Mouse (Mus musculus): ENCODE results near the gene Endov. TPM values are rescaled to one million over a fixed set of nuclear protein-coding genes. Genes with fewer than 3 reads are reported as not detected.

Gene Endov
- total RNA-seq, 2 experiments from 2014 or later = 24.8 to 29.6 TPM

DNA sequence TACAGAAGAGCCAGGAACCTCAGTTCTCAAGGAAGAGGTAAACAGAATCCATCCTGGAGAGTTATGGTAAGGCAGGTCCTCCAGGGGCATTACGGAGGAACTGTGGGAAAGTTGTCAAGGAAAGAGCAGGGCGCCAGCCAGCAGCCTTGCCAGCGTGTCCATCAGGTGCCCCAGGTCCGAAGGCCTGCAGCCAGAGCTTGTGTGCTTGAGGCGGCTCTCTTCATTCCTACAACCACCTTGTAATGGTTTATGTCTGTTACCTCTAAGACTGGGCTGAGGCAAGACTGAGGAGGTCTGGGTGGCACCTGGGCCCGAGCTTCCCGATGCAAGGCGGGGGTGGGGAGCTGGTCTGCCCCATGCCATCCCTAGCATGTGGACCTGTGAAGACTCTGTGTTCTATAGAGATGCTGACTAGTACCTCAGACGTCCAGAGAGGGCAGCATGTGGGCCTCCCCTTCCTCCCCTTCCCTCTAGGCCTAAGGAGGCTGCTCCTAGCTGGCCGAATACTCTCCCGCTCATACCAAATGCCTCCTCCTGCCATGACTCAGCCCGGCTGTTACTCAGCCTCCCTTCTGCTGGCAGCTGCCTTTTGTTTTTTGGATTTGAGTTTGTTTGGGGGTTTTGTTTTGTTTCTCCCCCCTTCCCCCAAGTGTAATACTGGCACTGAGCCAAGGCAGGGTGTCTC is 25.7 kb downstream of the Endov start:
- DNase-seq (ENCODE audit: low spot score in 2 of 2) = no peak

DNA sequence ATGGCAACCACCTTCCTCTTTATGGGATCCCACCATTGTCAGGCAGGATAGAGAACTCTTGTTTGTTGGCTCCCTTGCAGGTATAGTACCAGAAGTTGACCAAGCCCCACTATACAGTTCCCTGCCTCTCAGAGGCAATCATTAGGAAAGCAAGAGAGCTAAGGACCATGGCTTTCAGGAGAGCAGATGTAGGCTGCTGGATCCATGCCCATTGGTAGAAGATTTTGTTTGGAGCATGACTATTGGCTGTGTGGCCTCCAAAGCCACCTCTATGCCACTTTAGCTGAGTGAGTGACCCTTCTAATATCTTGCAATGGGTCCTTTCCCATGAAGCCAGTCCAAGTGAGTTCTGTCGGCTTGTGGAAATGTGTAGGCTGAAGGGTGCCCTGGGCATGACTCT is 28.2 kb downstream of the Endov start:
- no peak for DNase-seq (ENCODE audit: low spot score in 2 of 2)

DNA sequence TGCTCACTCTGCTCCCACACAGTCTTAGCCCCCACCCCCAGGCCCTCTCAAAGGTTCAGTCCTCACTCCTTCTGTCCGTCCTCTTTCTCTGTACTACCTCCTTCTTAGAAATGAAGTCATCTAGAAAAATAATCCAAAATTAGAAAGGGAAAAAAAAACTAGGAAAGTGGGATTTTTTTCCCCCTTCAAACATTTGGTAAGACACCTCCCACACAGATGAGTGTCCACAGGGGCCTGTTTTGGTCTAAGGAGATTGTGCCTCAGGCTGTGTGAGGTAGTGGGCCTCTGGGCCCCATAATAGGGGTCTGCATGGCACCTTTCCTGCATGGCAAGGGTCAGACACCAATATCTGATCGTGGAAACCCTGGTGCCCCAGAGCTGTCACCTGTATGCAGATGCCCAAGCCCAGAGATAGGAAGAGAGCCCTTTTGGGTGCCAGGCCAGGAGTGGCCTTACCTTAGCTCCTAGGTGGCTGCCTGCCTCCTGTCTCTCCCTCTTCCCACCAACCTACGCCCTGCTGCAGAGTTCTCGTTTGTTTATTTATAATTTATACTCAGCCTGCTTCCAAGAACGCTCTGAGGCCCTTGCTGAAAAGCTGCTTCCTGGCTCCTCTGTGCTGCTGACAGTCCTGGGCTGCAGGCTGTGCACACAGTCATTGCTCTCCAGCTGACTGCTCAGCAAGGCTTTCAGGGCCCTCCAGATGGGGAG is 29.0 kb downstream of the Endov start:
- DNase-seq (ENCODE audit: low spot score in 2 of 2) = no peak

DNA sequence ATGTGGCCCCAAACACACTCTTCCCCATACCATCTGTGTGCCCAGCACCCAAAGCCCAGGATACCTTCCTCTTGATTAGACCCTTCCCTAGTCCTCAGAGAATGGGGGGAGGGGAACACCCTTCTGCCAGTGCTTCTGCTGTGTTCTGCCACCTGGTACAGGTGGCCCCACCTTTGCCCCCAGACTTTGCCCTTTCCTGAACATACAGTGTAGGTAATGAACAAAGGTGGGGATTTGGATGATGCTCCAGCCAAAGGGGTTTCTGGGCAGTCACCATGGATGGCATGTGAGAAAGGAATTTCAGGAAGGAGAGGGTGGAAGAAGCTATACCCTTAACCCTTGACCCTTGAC is 29.5 kb downstream of the Endov start:
- no peak for DNase-seq (ENCODE audit: low spot score in 2 of 2)

DNA sequence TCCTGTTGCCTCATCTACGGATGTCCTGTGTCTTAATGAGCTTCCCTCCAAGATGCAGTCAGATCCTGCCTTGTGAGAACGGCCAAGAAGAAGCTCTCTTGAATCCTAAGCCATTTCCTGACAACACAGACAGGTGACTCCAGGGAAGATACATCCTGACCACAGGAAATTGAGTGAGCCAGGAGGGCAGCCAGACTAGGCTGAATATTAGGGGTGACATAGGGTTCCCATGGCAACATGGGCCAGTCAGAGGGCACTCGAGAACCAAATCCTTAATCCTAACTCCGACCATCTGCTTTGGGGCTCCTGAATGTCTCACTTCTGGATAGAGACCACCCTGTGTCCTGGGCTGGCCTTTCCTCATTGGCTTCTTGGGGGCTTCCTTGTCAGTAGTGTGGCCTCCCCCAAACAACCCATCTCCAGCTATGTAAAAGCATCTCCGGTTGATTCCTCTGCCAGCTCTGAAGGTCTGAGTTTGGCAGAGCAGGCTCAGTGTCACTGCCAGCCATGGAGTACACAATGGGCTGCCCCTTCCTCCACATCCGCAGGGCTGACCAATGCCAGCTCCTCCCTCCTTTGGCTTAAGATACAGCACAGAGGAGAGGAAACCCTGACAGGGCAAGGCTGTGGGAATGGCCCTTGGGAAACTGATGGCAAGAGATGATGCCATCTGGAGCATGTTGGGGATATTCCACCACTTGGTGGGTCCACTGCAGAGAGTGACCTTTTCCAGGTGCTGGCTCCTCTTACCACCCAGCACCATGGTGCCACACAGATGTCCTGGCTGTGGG is 31.0 kb downstream of the Endov start:
- DNase-seq (ENCODE audit: low spot score in 2 of 2) = no peak

DNA sequence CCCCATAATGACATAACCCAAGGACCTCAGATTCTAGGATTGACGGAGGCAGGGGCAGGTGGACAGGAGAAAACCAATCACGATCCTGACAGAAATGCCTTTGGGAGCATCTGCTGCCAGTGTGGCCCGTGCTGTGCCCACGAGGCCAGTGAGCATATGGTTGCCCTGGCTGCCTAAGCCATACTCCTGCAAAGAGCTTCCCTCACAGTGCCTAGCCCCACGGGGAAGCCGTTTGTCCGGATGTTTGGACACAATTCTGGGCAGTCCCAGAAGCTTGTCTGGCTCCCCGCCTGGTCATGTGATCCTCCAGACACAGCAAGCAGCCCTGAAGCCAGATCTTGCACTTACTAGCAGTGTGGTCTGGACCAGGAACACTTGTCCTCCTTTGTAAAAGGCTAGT is 31.6 kb downstream of the Endov start:
- no peak for DNase-seq (ENCODE audit: low spot score in 2 of 2)

DNA sequence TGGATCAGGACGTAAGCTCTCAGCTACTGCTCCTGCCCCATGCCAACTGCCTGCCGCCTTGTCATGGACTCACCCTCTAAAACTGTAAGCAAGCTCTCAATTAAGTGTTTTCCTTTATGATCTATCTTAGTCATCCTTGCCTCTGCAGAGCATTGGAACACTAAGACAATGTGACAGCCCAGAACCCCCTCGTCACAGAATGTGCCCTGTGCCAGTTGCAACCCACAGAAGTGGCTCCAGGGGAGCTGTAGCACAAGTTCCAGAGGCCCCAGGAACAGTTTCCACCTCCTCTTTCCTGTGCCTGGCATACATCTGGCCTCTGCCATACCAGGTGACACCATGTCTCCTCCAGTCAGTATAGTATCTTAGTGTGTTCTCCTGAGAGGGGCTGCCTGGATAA is 32.2 kb downstream of the Endov start:
- no peak for DNase-seq (ENCODE audit: low spot score in 2 of 2)

DNA sequence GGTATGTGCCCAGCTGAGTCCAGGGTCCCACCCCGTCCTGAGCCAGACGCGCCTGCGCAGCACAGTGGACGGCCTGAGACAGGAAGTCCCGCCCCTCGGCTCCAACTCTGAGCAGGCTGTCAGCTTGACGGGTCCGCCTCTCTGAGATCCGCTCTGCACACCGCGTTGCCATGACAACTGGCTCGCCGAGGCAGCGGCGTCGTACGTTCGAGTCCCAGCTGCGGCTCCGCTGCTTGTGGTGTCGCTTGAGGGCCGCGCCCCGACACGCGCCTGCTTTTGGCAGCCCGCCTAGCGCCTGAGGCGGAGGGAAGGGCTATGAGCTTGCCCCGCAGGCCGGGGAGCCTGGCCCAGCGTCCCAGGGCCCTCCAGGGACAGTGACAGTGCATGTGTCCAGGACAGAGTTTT is 33.4 kb downstream of the Endov start:
- peak; percentile 77 to 82 for DNase-seq (ENCODE audit: low spot score in 2 of 2)

DNA sequence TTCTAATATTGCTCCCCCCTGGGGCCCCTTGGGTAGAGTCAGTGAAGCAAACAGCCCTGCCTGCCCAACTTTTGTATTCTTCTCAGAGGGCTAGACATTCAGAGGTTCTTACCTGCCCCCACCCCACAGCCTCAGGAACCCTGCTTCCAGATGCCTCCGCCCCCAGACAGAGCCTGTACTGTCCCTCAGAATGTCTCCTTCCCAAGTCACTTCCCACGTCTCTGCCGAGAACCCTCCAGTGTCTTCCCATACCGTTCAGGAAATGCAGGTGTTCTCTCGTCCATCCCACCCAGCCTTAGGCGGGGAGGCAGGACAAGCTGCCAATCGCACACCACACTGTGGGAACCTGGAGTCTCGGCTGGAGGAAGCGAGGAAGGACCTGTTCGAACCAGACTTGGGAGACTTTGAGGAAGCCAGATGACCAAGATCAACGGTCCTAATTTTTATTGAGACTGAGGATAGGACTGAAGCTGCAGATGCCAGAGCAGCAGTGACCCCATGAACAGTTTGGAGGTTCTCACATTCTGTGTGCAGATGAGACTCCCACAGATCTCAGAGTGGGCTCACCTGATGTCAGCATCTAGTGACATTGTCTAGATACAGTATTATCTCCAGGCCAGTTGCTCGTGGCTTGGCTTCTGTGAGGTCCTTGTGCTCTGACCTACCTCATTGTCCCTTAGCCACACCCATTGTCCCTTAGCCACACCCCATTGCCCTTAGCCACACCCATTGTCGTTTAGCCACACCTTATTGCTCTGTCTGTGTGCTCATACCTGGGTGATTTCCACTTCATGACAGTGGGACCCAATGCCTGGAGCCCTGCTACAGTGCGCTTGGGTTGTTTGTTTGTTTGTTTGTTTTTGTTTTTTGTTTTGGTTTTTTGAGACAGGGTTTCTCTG is 35.2 kb downstream of the Endov start:
- no peak for DNase-seq (ENCODE audit: low spot score in 2 of 2)

DNA sequence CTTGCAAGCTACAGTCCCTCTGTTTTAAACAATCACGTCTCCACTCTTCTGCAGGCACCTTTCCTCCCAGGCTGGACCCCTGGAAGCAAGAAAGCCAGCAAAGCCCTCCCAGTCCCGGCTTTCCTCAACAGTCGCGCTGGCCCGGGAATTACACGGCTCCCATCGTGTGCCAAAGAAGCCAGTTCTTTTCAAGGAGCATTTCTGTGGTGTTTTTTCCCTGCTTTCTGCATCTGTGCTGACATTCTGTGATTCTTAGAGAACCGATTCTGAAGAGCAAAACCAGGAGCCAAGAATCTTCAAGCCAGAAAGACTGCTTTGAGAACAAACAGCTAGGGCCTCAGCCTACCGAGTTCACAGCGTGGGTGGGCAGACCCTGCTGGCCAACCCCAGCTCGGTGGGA is 37.8 kb downstream of the Endov start:
- DNase-seq (ENCODE audit: low spot score in 2 of 2) = no peak

DNA sequence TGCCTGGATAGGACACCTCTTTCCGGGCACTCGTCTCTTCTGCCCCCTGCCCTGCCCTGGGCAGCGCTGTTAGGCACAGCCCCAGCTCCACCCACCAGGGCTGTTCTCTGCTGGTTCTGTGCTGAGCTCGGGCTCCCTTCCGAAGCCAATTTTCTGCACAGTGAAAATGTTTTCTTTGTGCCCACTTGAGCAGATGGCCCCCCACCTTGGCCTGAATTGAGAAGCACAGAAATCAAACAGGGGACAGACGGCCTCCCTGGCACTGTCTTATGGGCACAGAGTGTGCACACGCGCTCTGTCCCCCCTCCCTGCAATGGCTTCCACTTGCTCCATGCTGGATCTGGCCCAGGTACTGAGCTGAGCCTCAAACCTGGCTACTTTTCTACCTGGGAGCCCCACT is 41.3 kb downstream of the Endov start:
- DNase-seq (ENCODE audit: low spot score in 2 of 2) = peak in 1 of 2 experiments; percentile 52

DNA sequence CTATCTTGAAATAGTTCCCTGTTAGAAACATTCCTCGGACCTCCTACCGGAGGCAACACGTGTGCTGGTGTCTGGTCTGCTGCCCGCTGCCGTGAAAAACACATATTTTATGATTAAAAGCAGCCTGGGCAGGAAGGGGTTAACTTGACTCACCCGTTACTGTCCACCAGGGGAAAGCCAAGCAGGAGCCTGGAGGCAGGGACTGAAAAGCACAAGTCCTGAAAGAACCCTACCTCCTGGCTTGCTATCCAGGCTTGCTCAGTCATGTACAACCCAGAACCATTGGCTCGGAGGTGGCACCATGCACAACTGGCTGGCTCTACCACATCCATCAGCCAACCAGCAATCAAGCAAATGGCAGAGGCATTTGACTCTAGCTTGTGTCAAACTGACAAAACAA is 42.6 kb downstream of the Endov start:
- no peak for DNase-seq (ENCODE audit: low spot score in 2 of 2)

DNA sequence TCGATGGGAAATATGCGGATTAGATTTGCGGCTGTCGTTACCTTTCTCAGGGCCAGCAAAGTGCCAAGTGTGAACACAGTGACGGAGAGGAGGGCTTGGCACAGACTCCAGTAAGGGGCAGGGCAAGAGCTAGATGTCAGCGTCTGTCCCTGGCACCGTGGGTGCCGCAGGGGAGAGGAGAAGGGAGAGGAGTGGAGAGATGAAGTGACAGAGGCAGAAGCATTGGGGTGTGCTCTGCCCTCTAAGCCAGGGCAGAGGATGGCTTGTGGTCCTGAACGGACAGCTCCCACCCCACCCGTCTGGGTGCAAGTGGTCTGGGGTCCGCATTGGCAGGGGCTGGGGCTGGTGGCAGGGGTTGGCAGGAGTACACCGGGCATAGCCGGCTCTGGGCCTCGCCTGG is 48.8 kb downstream of the Endov start:
- no peak for DNase-seq (ENCODE audit: low spot score in 2 of 2)

DNA sequence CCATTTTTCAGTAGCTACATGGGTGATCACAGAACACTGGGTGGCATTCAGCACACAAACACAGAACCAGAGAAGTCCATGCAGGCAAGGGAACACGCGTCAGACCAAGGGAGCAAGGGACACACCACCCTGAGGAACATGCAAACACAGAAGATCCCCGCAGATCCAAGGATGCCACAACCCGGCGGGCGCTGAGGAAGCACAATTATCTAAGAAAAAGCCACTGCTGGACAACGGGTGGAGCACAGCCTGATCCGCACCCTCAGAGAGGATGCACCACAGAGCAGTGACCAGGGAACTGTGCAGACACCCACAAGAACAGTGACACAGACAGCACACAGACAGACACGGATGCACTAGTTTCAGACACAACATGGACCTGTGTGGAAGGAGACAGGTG is 49.4 kb downstream of the Endov start:
- DNase-seq (ENCODE audit: low spot score in 2 of 2) = no peak

DNA sequence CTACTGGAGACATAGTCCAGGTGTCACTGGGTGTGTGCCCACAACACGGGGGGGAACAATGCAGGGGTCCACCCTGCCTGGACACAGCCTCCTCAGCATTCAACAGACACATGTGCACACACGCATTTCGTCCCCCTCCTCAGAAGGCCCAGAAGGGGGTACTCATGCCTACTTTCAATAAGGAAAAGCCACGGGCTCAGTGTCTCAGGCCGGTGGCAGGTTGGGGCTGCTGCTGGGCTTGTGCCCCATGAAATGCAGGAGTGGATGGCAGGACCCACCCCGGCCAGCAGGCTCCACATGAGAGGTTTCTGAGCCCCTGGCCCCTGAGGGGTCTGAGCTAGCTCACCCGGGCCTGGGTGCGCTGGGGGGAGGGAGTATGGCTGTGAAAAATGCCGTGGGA is 49.9 kb downstream of the Endov start:
- no peak for DNase-seq (ENCODE audit: low spot score in 2 of 2)

DNA sequence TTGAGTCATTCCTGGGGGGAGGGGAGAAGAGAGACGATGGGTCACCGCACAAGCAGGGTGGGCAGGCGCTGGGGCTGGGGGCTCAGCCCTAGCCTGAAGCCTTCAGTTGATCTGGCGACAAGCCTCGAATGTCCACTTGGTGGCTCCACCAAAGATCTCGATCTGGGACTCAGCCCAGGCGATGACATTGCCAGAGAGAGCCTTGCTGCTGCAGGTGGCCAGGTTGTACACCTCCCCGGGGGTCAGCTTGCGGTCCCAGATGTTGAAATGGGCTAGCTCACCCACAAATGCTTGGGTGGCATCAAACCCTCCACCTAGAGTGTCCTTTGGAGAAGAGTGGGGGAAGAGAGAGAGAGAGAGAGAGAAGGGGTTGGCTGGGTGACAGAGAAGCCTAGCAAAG is 51.2 kb downstream of the Endov start:
- no peak for DNase-seq (ENCODE audit: low spot score in 2 of 2)

DNA sequence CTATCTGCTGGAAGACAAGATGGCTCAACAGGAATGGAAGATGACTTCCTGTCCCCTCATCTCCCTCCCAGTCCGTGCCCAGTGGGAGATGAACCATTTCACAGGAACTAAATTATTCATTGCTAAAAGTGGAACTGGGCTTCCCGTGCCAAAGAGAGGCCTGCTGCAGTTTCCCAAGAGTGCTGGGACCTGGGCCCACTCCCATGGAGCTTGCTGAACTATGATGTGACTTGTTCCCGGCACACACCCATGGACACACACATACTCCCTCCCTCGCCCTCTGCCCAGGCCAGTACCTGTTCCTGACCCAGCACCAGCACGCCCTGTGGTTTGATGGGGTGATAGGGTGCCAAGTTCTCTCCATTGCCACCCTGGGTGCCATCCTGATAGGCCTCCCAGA is 51.7 kb downstream of the Endov start:
- no peak for DNase-seq (ENCODE audit: low spot score in 2 of 2)

DNA sequence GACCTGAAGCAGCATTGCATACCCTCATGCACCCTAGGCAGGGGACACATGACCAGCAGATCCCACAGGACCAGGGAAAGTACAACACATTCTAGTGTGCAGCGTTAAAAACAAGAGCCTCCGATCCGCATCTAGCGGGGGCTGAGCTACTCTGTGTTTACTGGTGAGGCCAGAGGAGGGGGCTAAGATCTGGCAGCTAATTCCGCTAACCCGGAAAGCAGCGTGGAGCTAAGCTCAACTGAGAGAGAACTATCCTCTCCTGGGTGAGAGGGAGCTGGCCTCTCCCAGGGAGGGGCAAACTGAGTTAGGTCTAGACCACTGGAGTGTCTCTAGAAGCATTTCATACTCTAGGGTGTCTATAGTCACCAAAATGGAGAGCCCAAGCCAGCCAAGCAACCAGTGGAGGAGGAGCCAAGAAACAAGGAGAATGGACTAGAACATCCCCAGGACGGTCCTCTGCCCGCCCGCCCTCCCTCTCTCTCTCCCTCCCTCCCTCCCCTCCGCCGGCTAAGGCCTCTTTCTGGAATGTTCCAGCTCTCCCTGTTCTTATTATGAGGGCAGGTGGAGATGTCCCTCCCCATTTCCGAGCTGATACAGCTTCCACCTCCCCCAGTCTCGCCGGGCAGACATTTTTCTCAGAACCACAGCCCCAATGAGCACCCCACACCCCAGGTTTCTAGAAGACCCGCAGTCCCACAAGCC is 52.8 kb downstream of the Endov start:
- DNase-seq (ENCODE audit: low spot score in 2 of 2) = no peak

DNA sequence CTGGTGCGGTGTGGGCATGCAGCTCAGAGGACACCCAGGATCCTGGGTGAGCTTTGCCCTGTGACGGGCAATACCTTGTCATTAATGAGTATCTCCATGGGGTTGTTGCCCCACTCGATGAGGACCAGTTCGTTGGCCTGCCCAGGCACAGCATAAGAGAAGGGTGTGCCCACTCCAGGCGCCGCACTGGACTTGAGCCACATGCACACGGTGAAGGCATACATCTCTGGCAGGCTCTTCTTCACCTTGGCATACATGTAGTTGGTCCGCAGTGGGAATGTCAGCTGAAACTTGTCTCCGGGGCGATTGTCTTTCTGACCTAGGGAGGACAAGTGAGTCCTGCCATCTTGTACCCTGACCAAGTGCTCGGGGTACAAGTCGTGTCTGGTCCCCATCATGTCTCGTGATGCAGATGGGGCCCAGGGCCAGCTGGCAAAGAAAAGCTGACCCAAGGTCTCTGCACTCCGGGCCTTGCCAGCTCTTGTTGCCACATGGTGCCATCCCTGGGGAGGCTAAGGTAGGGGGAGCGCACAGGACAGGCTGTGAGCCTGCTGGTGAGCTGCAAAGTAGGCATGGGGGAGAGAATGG is 53.5 kb downstream of the Endov start:
- DNase-seq (ENCODE audit: low spot score in 2 of 2) = no peak

DNA sequence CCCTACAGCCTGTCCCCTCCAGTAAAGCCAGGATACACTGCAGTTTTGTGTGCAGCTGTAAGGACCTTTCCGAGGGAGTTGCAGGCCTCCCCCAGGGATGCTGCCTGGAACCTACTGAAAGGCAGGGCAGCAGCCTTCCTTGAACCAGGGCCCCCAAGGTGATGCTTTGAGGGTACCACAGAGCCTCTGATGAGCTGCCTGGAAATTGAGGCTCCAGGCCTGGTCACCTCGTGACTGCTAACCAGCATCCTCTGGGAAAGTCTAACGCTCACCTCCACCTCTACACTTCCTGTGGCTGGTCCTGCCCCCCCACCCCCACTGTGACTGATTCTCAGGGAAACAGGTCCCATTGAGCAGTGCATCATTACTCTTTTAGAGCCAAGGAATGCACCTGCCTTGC is 54.1 kb downstream of the Endov start:
- DNase-seq (ENCODE audit: low spot score in 2 of 2) = no peak

All from layer of hippocampus, postnatal 10 days (tissue).